Mouse (Mus musculus) MEL (cell line): Measurements from ENCODE around the gene Zfp827.

ENCODE experiments used
- BHLHE40 ChIP-seq: IDR thresholded peaks from 2 replicates; pipeline ENCODE4 v1.6.1; 2012; ENCODE audit warnings: low read depth, mild to moderate bottlenecking, inconsistent platforms, low read length, improper control_type of control experiment, borderline replicate concordance
- CTCF ChIP-seq, 3 experiments: IDR thresholded peaks in 2 of 3; conservative IDR thresholded peaks in 1 of 3; 2 replicates each; pipeline ENCODE4 v1.5.1; 2011 to 2012; ENCODE audit warnings: low read length in 3 of 3, low read depth in 2 of 3, mild to moderate bottlenecking in 2 of 3, improper control_type of control experiment in 1 of 3, inconsistent platforms in 1 of 3, mixed read lengths in 1 of 3, moderate library complexity in 1 of 3; ENCODE audit not compliant: control insufficient read depth in 1 of 3, insufficient read depth in 1 of 3, poor library complexity in 1 of 3, severe bottlenecking in 1 of 3
- HCFC1 ChIP-seq: IDR thresholded peaks from 2 replicates; pipeline ENCODE4 v1.6.1; 2012; ENCODE audit warnings: low read depth, mild to moderate bottlenecking, inconsistent platforms, low read length, improper control_type of control experiment, moderate library complexity
- KAT2A ChIP-seq: conservative IDR thresholded peaks from 2 replicates; pipeline ENCODE4 v1.6.1; 2012; ENCODE audit warnings: low read depth, low read length, improper control_type of control experiment, inconsistent platforms
- MAFK ChIP-seq: IDR thresholded peaks from 2 replicates; pipeline ENCODE4 v1.6.1; 2011; ENCODE audit warnings: low read depth, mild to moderate bottlenecking, low read length, improper control_type of control experiment, borderline replicate concordance
- MAX ChIP-seq: IDR thresholded peaks from 2 replicates; pipeline ENCODE4 v1.6.1; 2011; ENCODE audit warnings: low read length, improper control_type of control experiment
- POLR2A ChIP-seq, 2 experiments: IDR thresholded peaks; 2 replicates each; pipeline ENCODE4 v1.6.1; 2011 to 2012; ENCODE audit warnings: low read length in 2 of 2, mild to moderate bottlenecking in 2 of 2, control low read depth in 1 of 2, improper control_type of control experiment in 1 of 2, low read depth in 1 of 2, moderate library complexity in 1 of 2; ENCODE audit not compliant: control insufficient read depth in 1 of 2, insufficient read depth in 1 of 2, poor library complexity in 1 of 2
- POLR2AphosphoS5 ChIP-seq: IDR thresholded peaks from 2 replicates; pipeline ENCODE4 v1.6.1; 2012; ENCODE audit warnings: low read depth, borderline replicate concordance, mild to moderate bottlenecking, inconsistent platforms, low read length, moderate library complexity, mixed read lengths
- TCF12 ChIP-seq: IDR thresholded peaks from 2 replicates; pipeline ENCODE4 v1.6.1; 2014; ENCODE audit warnings: low read depth, mild to moderate bottlenecking, inconsistent platforms, low read length, improper control_type of control experiment, moderate library complexity
- USF1 ChIP-seq: IDR thresholded peaks from 2 replicates; pipeline ENCODE4 v1.6.1; 2014; ENCODE audit warnings: low read depth, mild to moderate bottlenecking, inconsistent platforms, low read length, improper control_type of control experiment, moderate library complexity
- ZC3H11A ChIP-seq: IDR thresholded peaks from 2 replicates; pipeline ENCODE4 v1.6.1; 2012; ENCODE audit warnings: low read depth, mild to moderate bottlenecking, inconsistent platforms, low read length, improper control_type of control experiment
- ZKSCAN1 ChIP-seq: IDR thresholded peaks from 2 replicates; pipeline ENCODE4 v1.6.1; 2012; ENCODE audit warnings: low read depth, mild to moderate bottlenecking, inconsistent platforms, low read length, improper control_type of control experiment, moderate library complexity

DNA sequence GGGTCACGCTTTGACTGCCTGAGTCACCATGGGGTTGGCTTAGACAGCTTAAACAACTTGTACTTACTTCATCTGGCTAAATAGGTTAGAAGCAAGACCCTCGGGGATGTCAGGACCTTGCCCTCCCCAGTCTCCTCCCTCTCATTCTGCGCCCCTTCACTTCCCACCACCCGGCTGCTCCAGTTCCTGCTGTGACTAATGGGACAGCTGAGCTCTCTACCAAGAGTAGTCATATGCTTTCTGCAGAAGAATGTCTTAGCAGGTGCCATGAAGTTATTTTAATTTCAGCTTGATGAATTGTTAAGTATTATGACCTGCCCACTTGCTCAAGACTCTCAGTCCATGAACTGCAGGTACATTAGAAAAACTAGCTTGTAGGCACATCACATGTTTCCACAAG lies 168.2 kb downstream of the Zfp827 start:
- no peak for TF ChIP-seq BHLHE40
- TF ChIP-seq TCF12: no peak
- TF ChIP-seq CTCF (IDR thresholded peaks at IDR 0.05 in 2 of 3, conservative IDR thresholded peaks at IDR 0.05 in 1 of 3; ENCODE audit: control insufficient read depth in 1 of 3, insufficient read depth in 1 of 3, low read depth in 2 of 3, low read length in 3 of 3, poor library complexity in 1 of 3, severe bottlenecking in 1 of 3): no peak
- TF ChIP-seq POLR2AphosphoS5: no peak
- TF ChIP-seq POLR2A (IDR thresholded peaks at IDR 0.05; ENCODE audit: control insufficient read depth in 1 of 2, insufficient read depth in 1 of 2, low read depth in 1 of 2, low read length in 2 of 2, poor library complexity in 1 of 2): no peak
- no peak for TF ChIP-seq HCFC1
- no peak for TF ChIP-seq ZKSCAN1
- no peak for TF ChIP-seq KAT2A
- TF ChIP-seq ZC3H11A: no peak
- no peak for TF ChIP-seq USF1
- no peak for TF ChIP-seq MAX
- TF ChIP-seq MAFK: no peak
